ENCODE assay signal across 26 mouse cellular contexts in genomic region chr7:57560732-57561436, GRCm38 (mm10). TPM values are rescaled to one million over a fixed set of nuclear protein-coding genes. Genes with fewer than 3 reads are reported as not detected.
DNase-seq lines count a peak whose midpoint lies in the region; ATAC-seq and TF ChIP-seq lines count a peak whose summit lies in the region.
"Had no signal": no experiment of that assay in that cellular context is flagged by ENCODE, and none has a peak within 500 bp of the region (broad histone marks: within the 10 kb centered on the region; RNA-seq: fewer than 3 reads in every experiment).

No protein-coding gene starts in this region.

- WGBS in intestine, embryonic 15.5 days: 56% methylated on average over 3 of the region's 3 CpGs
- 35% methylated on average over 3 of the region's 3 CpGs for WGBS in intestine, postnatal 0 days

- peak; percentile 7 for DNase-seq in kidney, adult 9 months
- no peak for DNase-seq in kidney, postnatal 36 days
- no peak for DNase-seq in urinary bladder, adult 18-20 months (ENCODE audit: low spot score in 2 of 2)
- DNase-seq: adrenal gland, adult 2 months; adrenal gland, postnatal 10 days; adrenal gland, postnatal 25 days; B cell, adult 2 months; cerebellum, adult 11 months; cerebellum, adult 18-20 months; cerebellum, adult 8-10 months; cerebellum, adult 9-11 months; cerebellum, postnatal 14 days; cerebellum, postnatal 36 days; embryo, embryonic 11 days had no signal

- no peaks in the 10 kb centered on the region for H3K4me1 ChIP-seq in intestine, embryonic 15.5 days (replicated peaks)
- H3K4me1 ChIP-seq in intestine, postnatal 0 days (replicated peaks; ENCODE audit: control insufficient read depth, insufficient read depth, low read length): no peaks in the 10 kb centered on the region
- H3K4me1 ChIP-seq: embryonic facial prominence, embryonic 13.5 days; embryonic facial prominence, embryonic 15.5 days; forebrain, embryonic 10.5 days; forebrain, embryonic 12.5 days had no signal

- H3K36me3 ChIP-seq in intestine, embryonic 15.5 days: no peaks in the 10 kb centered on the region
- no peaks in the 10 kb centered on the region for H3K36me3 ChIP-seq in intestine, postnatal 0 days (ENCODE audit: control insufficient read depth, insufficient read depth)
- H3K36me3 ChIP-seq: embryonic facial prominence, embryonic 13.5 days; embryonic facial prominence, embryonic 15.5 days; forebrain, embryonic 10.5 days; forebrain, embryonic 12.5 days; G1E had no signal

- no peaks in the 10 kb centered on the region for H3K9me3 ChIP-seq in intestine, embryonic 15.5 days
- H3K9me3 ChIP-seq in intestine, postnatal 0 days (ENCODE audit: control insufficient read depth): no peaks in the 10 kb centered on the region
- H3K9me3 ChIP-seq: embryonic facial prominence, embryonic 13.5 days; embryonic facial prominence, embryonic 15.5 days; forebrain, embryonic 10.5 days; forebrain, embryonic 12.5 days had no signal

- peak; percentile 97 for ATAC-seq in intestine, embryonic 15.5 days
- ATAC-seq in intestine, postnatal 0 days: peak; percentile 91
- ATAC-seq: CD4-positive, CD25-positive, alpha-beta regulatory T cell, adult 4 months; forebrain, embryonic 14.5 days; forebrain, embryonic 16.5 days had no signal

- no peaks in the 10 kb centered on the region for H3K27me3 ChIP-seq in intestine, embryonic 15.5 days (replicated peaks)
- H3K27me3 ChIP-seq in intestine, postnatal 0 days (replicated peaks; ENCODE audit: control insufficient read depth, insufficient read depth, low read length): no peaks in the 10 kb centered on the region
- H3K27me3 ChIP-seq: CH12.LX; embryonic facial prominence, embryonic 13.5 days; embryonic facial prominence, embryonic 15.5 days; forebrain, embryonic 12.5 days had no signal

- no peak overlapping the region for H3K9ac ChIP-seq in intestine, embryonic 15.5 days
- H3K9ac ChIP-seq in intestine, postnatal 0 days (ENCODE audit: low read depth, low read length): no peak overlapping the region
- H3K9ac ChIP-seq: embryonic facial prominence, embryonic 13.5 days; embryonic facial prominence, embryonic 15.5 days; forebrain, embryonic 12.5 days had no signal

- H3K4me3 ChIP-seq in intestine, embryonic 15.5 days (replicated peaks): no peak overlapping the region
- no peak overlapping the region for H3K4me3 ChIP-seq in intestine, postnatal 0 days (ENCODE audit: low read depth, low read length)
- H3K4me3 ChIP-seq: embryonic facial prominence, embryonic 13.5 days; embryonic facial prominence, embryonic 15.5 days; erythroblast, embryonic 14.5 days; forebrain, embryonic 10.5 days; forebrain, embryonic 12.5 days had no signal

- no peak for TF ChIP-seq CTCF in intestine, postnatal 0 days (IDR thresholded peaks at IDR 0.05; ENCODE audit: low read depth)

- no peak overlapping the region for H3K27ac ChIP-seq in intestine, embryonic 15.5 days
- H3K27ac ChIP-seq in intestine, postnatal 0 days (ENCODE audit: low read depth, low read length): peak overlapping the region; percentile 23; the same call in 1 of the 2 replicates
- H3K27ac ChIP-seq: embryonic facial prominence, embryonic 13.5 days; embryonic facial prominence, embryonic 15.5 days; forebrain, embryonic 10.5 days; forebrain, embryonic 12.5 days had no signal

- H3K4me2 ChIP-seq in intestine, embryonic 15.5 days (replicated peaks): no peak overlapping the region
- no peak overlapping the region for H3K4me2 ChIP-seq in intestine, postnatal 0 days (replicated peaks; ENCODE audit: low read depth)
- H3K4me2 ChIP-seq: embryonic facial prominence, embryonic 13.5 days; embryonic facial prominence, embryonic 15.5 days; forebrain, embryonic 12.5 days had no signal

RNA-seq across cellular contexts. Expression of gene Gabra5, which starts 51.0 kb away (rescaled TPM):
- polyA plus RNA-seq in intestine, embryonic 15.5 days (2015; fragmentation: Nextera tagmentation; extraction: Ambion mirVana): 0.29 and 0.38 TPM in 2 replicates
- 0.13 and 0.14 TPM in 2 replicates for polyA plus RNA-seq in intestine, postnatal 0 days (2015; fragmentation: Nextera tagmentation; extraction: Ambion mirVana)
- polyA plus RNA-seq: adrenal gland, adult 2 months; CD4-positive, CD25-positive, alpha-beta regulatory T cell, adult 4 months; erythroblast, embryonic 14.5 days; G1E had no signal
